Comparison of ENCODE assay signal across 8 mouse cellular contexts in the genomic region with DNA sequence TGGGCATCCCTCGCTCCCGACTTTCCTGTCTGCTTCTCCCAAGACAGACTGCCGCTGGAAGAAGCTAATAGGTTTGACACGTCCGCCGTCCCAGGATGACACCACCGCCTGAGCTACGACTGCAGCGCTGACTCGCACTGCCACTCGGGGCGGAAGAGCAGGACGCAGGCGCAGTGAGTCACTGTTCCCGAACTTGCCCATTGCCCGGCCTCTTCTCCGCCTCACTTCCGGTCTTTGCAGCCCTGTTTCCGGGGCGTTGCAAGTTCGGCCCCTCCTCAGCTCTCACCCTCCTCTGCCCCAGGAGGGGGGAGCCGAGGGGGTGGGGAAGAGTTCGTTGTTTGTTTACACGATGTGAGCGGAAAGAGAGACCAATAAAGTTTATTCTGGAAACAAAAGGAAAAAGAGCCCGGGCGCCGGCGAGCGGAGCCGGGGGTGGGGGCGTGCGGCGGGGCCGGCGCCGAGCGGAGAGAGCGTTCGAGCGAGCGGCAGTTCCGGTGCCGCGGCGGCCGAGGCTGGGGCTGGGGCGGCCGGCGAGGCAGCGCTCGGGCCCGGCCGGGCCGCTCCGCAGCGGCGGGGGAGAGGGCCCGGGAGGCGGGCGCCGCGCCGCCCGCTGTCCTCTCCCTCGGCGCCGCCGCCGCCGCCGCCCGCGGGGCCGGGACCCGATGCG. TPM values are rescaled to one million over a fixed set of nuclear protein-coding genes. Genes with fewer than 3 reads are reported as not detected.
A peak's percentile ranks its signal among the peaks of the same experiment; 100 is the strongest.
DNase-seq lines count a peak whose midpoint lies in the region; ATAC-seq lines count a peak whose summit lies in the region.

No protein-coding gene starts in this region.

- ATAC-seq in inflammation-experienced regulatory T-cells, adult 6 months = peak; percentile 92
- ATAC-seq in megakaryocyte-erythroid progenitor cell, adult 5-6 weeks (replicated peaks; ENCODE audit: low FRiP score, low TSS enrichment, poor library complexity, severe bottlenecking) = peak; percentile 97

- intact Hi-C loops in gastrocnemius, postnatal 14 days (cut with DNase I; ENCODE audit: low total_unique reads) = no loop called here
- intact Hi-C loops in left cerebral cortex, postnatal 10 days (cut with DNase I) = loop anchor here (10.0 kb wide), 1 partner anchor 118 kb away; the partner anchor contains the start of gene Zfp639

- peak; percentile 99 for DNase-seq in adrenal gland, adult (ENCODE audit: inconsistent age in 2 of 2, low spot score in 1 of 2)
- peak; percentile 99 for DNase-seq in embryo, embryonic 10.5 days (ENCODE audit: low spot score)
- DNase-seq in gastrocnemius, postnatal 14 days = peak; percentile 97
- DNase-seq in left cerebral cortex, postnatal 10 days (ENCODE audit: extremely low spot score in 1 of 2, low spot score in 2 of 2) = peak; percentile 97 to 99
- DNase-seq in right cerebral cortex, postnatal 25 days = peak; percentile 97
- peak; percentile 96 to 97 for DNase-seq in urinary bladder, postnatal 4 days (ENCODE audit: low spot score in 2 of 2)

RNA-seq across cellular contexts. Expression of gene Pik3ca, which starts 0.5 kb away (rescaled TPM):
- 10 to 100 TPM; 36.9 to 40.9 TPM for total RNA-seq in gastrocnemius, postnatal 14 days (2021)
- 10 to 100 TPM; 14.7 to 27.5 (median 17.2) TPM for polyA plus RNA-seq in inflammation-experienced regulatory T-cells, adult 6 months (2017; shearing (Covaris generic))
- 10 to 100 TPM; 45.1 to 48.6 TPM for total RNA-seq in left cerebral cortex, postnatal 10 days (2021)
- total RNA-seq in megakaryocyte-erythroid progenitor cell, adult 5-6 weeks (2014; fragmentation: Nextera tagmentation) = 15.5 and 20.1 TPM in 2 replicates
- 26.6 and 28.1 TPM in 2 replicates for total RNA-seq in megakaryocyte-erythroid progenitor cell, adult 5-6 weeks (2017)

RNA-seq across cellular contexts. Expression of gene Zmat3, which starts 31.1 kb away (rescaled TPM):
- 10 to 100 TPM in 1 of 2 experiments, 1 to 10 TPM in 1; 6.9 to 10.1 TPM for total RNA-seq in gastrocnemius, postnatal 14 days (2021)
- polyA plus RNA-seq in inflammation-experienced regulatory T-cells, adult 6 months (2017; shearing (Covaris generic)) = 1 to 10 TPM; 4.7 to 9.1 (median 5.8) TPM
- 10 to 100 TPM; 84.6 to 88.7 TPM for total RNA-seq in left cerebral cortex, postnatal 10 days (2021)
- total RNA-seq in megakaryocyte-erythroid progenitor cell, adult 5-6 weeks (2014; fragmentation: Nextera tagmentation) = 7.7 and 14.9 TPM in 2 replicates
- total RNA-seq in megakaryocyte-erythroid progenitor cell, adult 5-6 weeks (2017) = 2.0 and 3.0 TPM in 2 replicates

Comparison
In these comparisons a context has a peak if more than half of its experiments do, and no peak if none do; other contexts are left out.
1. Peak in every context shown above with its lines: DNase-seq and ATAC-seq.
2. RNA of gene Zmat3, which starts 31.1 kb away (total RNA-seq): 84.6 to 88.7 TPM in left cerebral cortex, postnatal 10 days; 6.9 to 10.1 TPM in gastrocnemius, postnatal 14 days and 2.0 to 14.9 TPM in megakaryocyte-erythroid progenitor cell, adult 5-6 weeks; every median in the first group is over 4 times any median in the second.